Mouse (Mus musculus): ENCODE results near the gene Dnajc30. TPM values are rescaled to one million over a fixed set of nuclear protein-coding genes. Genes with fewer than 3 reads are reported as not detected.
"Not testable (repeated sequence)": the region's sequence is repeated elsewhere in the genome, so short reads cannot be mapped to it uniquely, and the experiment has no call there.

The Dnajc30 gene
- polyA plus RNA-seq, 1 experiment: 30.7 TPM

- Histone ChIP-seq H3K4me3 (replicated peaks; ENCODE audit: extremely low read depth, low read depth, low read length) (no peak overlapping the region), H3K4me1 (ENCODE audit: control insufficient read depth, insufficient read depth, low read length) (no peaks in the 10 kb centered on the region)
- DNase-seq: no peak
- 82% methylated on average over 12 of the region's 12 CpGs for WGBS
- TF ChIP-seq POLR2A (IDR thresholded peaks at IDR 0.05; ENCODE audit: borderline replicate concordance, extremely low read depth, low read depth, low read length) (no peak), CTCF (IDR thresholded peaks at IDR 0.05; ENCODE audit: insufficient read depth, low read length) (no peak)
Observed at GRCm38 (mm10) chr5:135053356-135053755, 10.6 kb upstream of the Dnajc30 start.

GRCm38 (mm10) chr5:135064382-135064766 lies 372 bp downstream of the Dnajc30 start:
- TF ChIP-seq POLR2A (IDR thresholded peaks at IDR 0.05; ENCODE audit: borderline replicate concordance, extremely low read depth, low read depth, low read length) (no peak), CTCF (IDR thresholded peaks at IDR 0.05; ENCODE audit: insufficient read depth, low read length) (no peak)
- Histone ChIP-seq H3K4me3 (replicated peaks; ENCODE audit: extremely low read depth, low read depth, low read length) (peak overlapping the region; percentile 94), H3K4me1 (ENCODE audit: control insufficient read depth, insufficient read depth, low read length) (0 out of 2 replicates have a peak, but pooled peaks cover 2% of the 10 kb centered on the region)
- no peak for DNase-seq
- WGBS: under 1% methylated on average over 40 of the region's 40 CpGs

- not testable (repeated sequence) for H3K4me1 ChIP-seq (ENCODE audit: control insufficient read depth, insufficient read depth, low read length); DNase-seq
- peak within 1 kb of the TSS; percentile 94 for H3K4me3 ChIP-seq (replicated peaks; ENCODE audit: extremely low read depth, low read depth, low read length)
- 65% methylated on average over 9 of the region's 9 CpGs for WGBS
Observed at GRCm38 (mm10) chr5:135064909-135065446, 976 bp downstream of the Dnajc30 start, which contains the start of gene Bud23. Gene Bud23 (minus strand): TSS chr5:135064959.

GRCm38 (mm10) chr5:135066008-135066407 lies 2.0 kb downstream of the Dnajc30 start:
- TF ChIP-seq CTCF (IDR thresholded peaks at IDR 0.05; ENCODE audit: insufficient read depth, low read length) (no peak), POLR2A (IDR thresholded peaks at IDR 0.05; ENCODE audit: borderline replicate concordance, extremely low read depth, low read depth, low read length) (no peak)
- Histone ChIP-seq H3K4me1 (ENCODE audit: control insufficient read depth, insufficient read depth, low read length) (0 out of 2 replicates have a peak, but pooled peaks cover 2% of the 10 kb centered on the region), H3K4me3 (replicated peaks; ENCODE audit: extremely low read depth, low read depth, low read length) (no peak overlapping the region)
- 94% methylated on average over 3 of the region's 3 CpGs for WGBS
- DNase-seq: no peak

- no peak for DNase-seq
- WGBS: 86% methylated on average over 3 of the region's 3 CpGs
- Histone ChIP-seq H3K4me1 (ENCODE audit: control insufficient read depth, insufficient read depth, low read length) (0 out of 2 replicates have a peak, but pooled peaks cover 2% of the 10 kb centered on the region), H3K4me3 (replicated peaks; ENCODE audit: extremely low read depth, low read depth, low read length) (no peak overlapping the region)
- no peak for TF ChIP-seq CTCF (IDR thresholded peaks at IDR 0.05; ENCODE audit: insufficient read depth, low read length)
- TF ChIP-seq POLR2A (IDR thresholded peaks at IDR 0.05; ENCODE audit: borderline replicate concordance, extremely low read depth, low read depth, low read length): no peak
Observed at GRCm38 (mm10) chr5:135070448-135070847, 6.4 kb downstream of the Dnajc30 start.

- no peak for DNase-seq
- 95% methylated on average over 2 of the region's 2 CpGs for WGBS
- Histone ChIP-seq H3K4me1 (ENCODE audit: control insufficient read depth, insufficient read depth, low read length) (no peaks in the 10 kb centered on the region), H3K4me3 (replicated peaks; ENCODE audit: extremely low read depth, low read depth, low read length) (no peak overlapping the region)
- no peak for TF ChIP-seq POLR2A (IDR thresholded peaks at IDR 0.05; ENCODE audit: borderline replicate concordance, extremely low read depth, low read depth, low read length)
- no peak for TF ChIP-seq CTCF (IDR thresholded peaks at IDR 0.05; ENCODE audit: insufficient read depth, low read length)
Observed at GRCm38 (mm10) chr5:135072061-135072460, 8.1 kb downstream of the Dnajc30 start.

GRCm38 (mm10) chr5:135072720-135073119 lies 8.7 kb downstream of the Dnajc30 start:
- WGBS: 71% methylated on average over 6 of the region's 6 CpGs
- H3K4me3 ChIP-seq (replicated peaks; ENCODE audit: extremely low read depth, low read depth, low read length): no peak overlapping the region
- TF ChIP-seq CTCF (IDR thresholded peaks at IDR 0.05; ENCODE audit: insufficient read depth, low read length) (no peak), POLR2A (IDR thresholded peaks at IDR 0.05; ENCODE audit: borderline replicate concordance, extremely low read depth, low read depth, low read length) (no peak)
- DNase-seq: no peak
- H3K4me1 ChIP-seq (ENCODE audit: control insufficient read depth, insufficient read depth, low read length): no peaks in the 10 kb centered on the region

- 47% methylated on average over 26 of the region's 26 CpGs for WGBS
- no peak for DNase-seq
- Histone ChIP-seq H3K4me1 (ENCODE audit: control insufficient read depth, insufficient read depth, low read length) (no peaks in the 10 kb centered on the region), H3K4me3 (replicated peaks; ENCODE audit: extremely low read depth, low read depth, low read length) (no peak overlapping the region)
- TF ChIP-seq POLR2A (IDR thresholded peaks at IDR 0.05; ENCODE audit: borderline replicate concordance, extremely low read depth, low read depth, low read length) (no peak), CTCF (IDR thresholded peaks at IDR 0.05; ENCODE audit: insufficient read depth, low read length) (no peak)
Observed at GRCm38 (mm10) chr5:135073349-135074150, 9.5 kb downstream of the Dnajc30 start.

GRCm38 (mm10) chr5:135075655-135076054 lies 11.7 kb downstream of the Dnajc30 start:
- H3K4me1 ChIP-seq (ENCODE audit: control insufficient read depth, insufficient read depth, low read length): no peaks in the 10 kb centered on the region
- DNase-seq: no peak
- H3K4me3 ChIP-seq (replicated peaks; ENCODE audit: extremely low read depth, low read depth, low read length): no peak overlapping the region
- no peak for TF ChIP-seq CTCF (IDR thresholded peaks at IDR 0.05; ENCODE audit: insufficient read depth, low read length)
- TF ChIP-seq POLR2A (IDR thresholded peaks at IDR 0.05; ENCODE audit: borderline replicate concordance, extremely low read depth, low read depth, low read length): no peak
- whole genome bisulfite sequencing: 62% methylated on average over 4 of the region's 4 CpGs

GRCm38 (mm10) chr5:135076368-135076767 lies 12.4 kb downstream of the Dnajc30 start:
- DNase-seq: no peak
- Histone ChIP-seq H3K4me3 (replicated peaks; ENCODE audit: extremely low read depth, low read depth, low read length) (no peak overlapping the region), H3K4me1 (ENCODE audit: control insufficient read depth, insufficient read depth, low read length) (no peaks in the 10 kb centered on the region)
- 83% methylated on average over 14 of the region's 14 CpGs for WGBS
- TF ChIP-seq POLR2A (IDR thresholded peaks at IDR 0.05; ENCODE audit: borderline replicate concordance, extremely low read depth, low read depth, low read length) (no peak), CTCF (IDR thresholded peaks at IDR 0.05; ENCODE audit: insufficient read depth, low read length) (no peak)
